Mouse (Mus musculus) heart, postnatal 0 days (tissue): ENCODE results near the gene Clk4.

ENCODE experiments used
- CTCF ChIP-seq: IDR thresholded peaks from 2 replicates; pipeline ENCODE4 v1.5.1; 2016; ENCODE audit warnings: antibody characterized with exemption, control low read depth, low read depth
- EP300 ChIP-seq: IDR thresholded peaks from 2 replicates; pipeline ENCODE4 v1.6.1; 2016; ENCODE audit warnings: antibody characterized with exemption, low read depth

DNA sequence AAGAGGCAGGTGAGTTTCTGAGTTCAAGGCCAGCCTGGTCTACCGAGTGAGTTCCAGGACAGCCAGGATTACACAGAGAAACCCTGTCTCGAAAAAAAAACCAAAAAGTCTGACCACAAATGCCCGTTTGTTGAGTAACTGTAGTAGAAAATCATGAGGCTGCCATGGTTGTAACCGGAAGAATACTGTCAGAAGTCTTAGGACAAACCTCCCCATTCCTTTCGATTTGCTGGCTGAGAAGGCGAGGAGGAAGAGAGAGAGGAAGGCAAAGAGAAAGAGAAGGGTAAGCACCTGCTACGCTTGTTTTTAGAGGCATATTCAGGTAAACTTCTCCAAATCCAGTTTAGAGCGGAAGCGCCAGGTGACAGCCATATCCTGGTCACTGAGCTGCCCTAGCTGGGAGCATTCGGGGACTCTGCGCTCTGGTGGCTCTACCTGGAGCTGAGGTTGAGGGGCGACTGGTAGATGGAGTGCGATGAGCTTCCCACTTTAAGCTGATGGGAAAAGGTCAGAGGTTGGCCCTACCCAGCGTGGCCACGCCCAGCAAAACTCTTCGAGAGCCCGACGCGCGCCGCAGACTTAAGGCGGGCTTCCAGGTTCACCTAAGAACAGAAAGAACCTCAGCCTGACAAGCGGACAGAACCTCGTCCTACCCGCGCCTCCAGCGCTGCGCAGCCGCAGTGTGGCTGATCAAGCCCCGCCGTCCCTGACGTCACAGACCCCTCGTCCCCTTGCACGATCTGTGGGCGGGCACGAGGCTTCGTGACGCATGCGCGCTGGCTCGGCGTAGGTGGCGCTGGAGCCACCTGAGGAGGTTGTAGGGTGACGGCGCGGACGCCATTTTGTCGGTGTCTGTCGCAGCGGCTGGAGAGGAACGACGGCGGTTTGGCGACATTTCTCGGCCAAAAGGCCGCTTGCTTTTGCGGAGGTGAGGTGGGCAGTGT is 1.1 kb downstream of the Clk4 start, which contains the start of gene BC049762:
- 0 out of 2 replicates have a peak, but pooled peaks have one; percentile 23 for TF ChIP-seq CTCF
- no peak for TF ChIP-seq EP300
